Mouse (Mus musculus): ENCODE measurements at regions not wholly inside any gene's neighbourhood (a gene's known extent, or its start where the extent isn't known, plus 50 kb on each side); places are given as distances from the start of the nearest gene placed in this dataset.

DNA sequence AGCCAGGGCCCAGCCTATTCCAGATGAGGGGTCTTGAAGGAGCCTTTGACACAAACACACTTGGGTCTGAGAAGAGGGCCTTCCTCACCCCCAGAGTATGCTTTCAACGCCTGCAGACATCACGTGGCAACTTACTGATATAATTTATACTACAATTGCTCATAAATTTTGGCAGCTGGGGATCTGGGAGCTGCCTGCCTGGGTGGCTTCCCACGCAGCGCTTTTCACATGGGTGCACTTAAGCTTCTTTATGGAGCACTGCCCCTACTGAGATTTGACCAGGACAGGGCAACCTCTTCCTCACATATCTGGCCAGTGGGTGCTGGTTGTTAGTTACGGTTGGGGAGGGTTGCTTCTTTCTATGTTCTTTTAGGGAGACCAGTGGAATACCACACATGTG is 61.6 kb downstream of the Spesp1 start:
- DNase-seq (ENCODE audit: low spot score): no peak

DNA sequence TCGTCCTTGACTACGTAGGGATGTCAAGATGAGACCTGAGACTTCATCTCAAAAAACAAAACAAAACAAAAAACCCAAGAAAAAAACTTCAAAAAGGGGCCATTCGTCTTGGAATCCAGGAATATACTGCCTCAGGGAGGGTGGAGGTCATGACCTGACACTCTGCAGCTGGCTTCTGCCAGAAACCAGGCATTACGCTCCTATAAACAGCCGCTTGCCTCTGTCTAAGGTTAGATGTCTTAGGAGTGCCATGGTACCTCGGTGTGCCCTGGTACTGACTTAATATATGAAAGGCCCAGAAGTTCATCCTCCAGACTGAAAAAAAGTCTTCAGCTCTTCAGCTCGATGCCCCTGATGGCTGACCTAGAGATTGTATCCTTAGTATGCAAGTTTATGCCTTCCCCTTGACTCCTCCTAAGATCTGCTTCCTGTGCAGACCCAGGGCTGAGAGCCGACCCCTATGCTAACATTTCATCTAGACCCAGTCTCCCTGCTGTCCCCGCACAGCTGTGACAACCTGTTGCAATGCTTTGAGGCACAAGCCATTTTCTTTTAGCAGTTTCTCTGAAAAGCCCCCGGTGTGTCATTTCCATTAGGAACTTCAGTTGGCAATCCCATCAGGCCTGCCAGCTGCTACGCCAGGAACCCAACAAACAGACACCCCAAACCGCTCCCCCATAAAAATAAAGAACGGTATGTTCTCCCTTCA is 66.7 kb downstream of the Spesp1 start:
- DNase-seq (ENCODE audit: low spot score): no peak

DNA sequence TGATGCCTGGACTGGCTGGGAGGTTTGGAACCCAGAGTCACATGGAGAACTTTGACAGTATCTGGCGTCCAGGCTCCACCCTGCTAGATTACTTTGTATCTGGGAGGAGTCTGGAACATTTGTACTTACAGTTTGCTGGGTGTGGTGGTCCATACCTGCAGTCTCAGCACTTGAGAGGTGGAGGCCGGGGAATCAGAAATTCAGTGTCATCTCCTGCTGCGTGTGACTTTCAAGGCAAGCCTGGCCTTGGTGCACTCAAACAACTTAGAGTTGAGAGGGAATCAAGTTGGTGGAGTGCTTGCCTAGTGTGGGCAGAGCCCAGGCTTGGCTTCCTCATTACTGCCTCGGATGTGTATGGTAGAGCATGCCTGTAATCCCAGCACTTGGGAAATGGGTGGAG is 67.5 kb downstream of the Spesp1 start:
- no peak for DNase-seq (ENCODE audit: low spot score)

DNA sequence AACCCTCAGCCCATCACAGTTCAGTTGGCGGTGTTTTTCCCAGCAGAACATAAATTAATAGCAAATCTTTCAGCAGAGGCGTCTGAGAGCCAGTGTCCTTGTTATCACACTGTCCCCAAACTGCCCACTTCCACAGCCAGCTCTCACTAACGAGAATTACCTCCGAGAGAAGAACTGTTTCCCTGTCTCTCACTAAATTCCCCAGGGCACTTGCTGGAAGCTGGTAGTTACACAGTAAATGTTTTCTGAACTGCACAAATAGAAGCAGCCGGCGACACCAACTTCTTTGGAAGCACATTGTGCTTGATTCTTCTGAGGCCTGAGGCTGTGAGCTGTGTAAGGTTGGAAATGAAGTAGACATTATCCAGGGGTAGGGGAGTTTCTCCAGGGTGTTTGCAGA is 69.4 kb downstream of the Spesp1 start:
- DNase-seq (ENCODE audit: low spot score): no peak

DNA sequence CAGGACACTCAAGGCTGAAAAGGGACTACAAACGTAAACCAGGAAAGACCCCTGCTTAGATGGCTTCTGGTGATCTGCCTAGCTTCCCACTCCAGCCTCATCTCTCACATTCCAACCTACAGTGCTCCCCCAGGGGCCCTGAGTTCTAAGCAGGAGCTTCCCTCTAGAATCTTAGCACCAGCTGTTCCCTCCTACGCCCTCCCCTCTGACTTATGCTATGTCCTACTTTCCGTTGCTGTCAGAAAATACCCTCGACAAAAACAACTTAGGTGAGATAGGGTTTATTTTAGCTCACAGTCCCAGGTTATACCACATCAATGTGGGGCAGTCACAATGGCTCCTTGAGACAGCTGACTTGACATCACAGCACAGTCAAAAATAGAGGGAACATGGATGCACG is 71.2 kb downstream of the Spesp1 start:
- DNase-seq (ENCODE audit: low spot score): no peak

DNA sequence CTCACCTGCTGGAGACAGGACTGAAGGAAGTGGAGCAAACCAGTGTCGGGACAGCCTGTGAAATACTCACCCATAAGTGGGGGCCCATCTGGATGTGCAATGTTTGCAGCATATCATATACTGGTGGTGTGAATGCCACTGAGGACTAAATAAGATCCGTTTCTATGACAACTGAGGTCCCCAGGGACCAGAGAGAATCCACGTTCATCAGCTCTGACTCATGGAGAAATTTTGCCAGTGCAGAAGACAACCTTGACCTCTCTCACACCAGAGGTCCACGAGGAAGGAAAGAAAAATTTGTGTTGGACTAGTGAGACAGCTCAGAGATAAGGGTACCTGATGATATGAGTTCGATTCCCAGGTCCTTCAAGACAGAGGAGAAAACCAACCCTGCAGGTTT is 73.6 kb downstream of the Spesp1 start:
- no peak for DNase-seq (ENCODE audit: low spot score)

DNA sequence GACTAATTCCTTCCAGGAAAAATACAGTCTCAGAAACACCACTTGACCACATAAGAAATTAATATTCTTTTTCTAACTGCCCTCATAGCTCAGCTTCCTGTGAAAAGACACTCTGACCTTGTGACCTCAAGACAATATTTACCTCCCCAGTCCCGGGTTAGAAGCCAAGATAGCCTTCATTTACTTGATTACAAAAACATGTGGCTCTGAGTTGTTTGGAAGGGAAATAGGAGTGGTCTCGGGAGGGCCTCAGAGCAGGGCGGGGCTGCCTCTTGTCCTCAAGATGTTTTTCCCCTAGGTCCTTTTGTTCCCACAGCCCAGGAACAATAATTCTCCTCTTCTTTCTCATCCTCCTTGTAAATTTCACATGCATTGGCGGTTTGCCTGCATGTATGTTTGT is 76.7 kb downstream of the Spesp1 start:
- DNase-seq (ENCODE audit: low spot score): no peak

DNA sequence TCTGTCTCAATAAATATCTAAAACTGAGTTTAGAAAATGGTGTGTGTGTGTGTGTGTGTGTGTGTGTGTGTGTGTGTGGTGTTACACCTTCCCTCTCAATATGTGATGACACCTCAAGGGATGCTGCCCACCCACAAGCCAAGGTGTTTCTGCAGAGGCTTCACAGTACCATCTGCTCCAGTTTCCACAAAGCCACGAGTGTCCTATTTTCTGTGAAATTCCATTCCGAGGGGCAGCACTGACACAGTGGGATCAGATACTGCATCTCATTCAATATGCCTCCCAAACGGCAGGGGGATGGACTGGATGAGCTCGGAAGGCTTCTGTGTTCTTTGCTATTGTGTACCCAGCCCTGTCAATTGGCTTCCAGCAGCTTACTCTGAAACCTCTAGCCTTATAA is 78.5 kb downstream of the Spesp1 start:
- DNase-seq (ENCODE audit: low spot score): no peak

DNA sequence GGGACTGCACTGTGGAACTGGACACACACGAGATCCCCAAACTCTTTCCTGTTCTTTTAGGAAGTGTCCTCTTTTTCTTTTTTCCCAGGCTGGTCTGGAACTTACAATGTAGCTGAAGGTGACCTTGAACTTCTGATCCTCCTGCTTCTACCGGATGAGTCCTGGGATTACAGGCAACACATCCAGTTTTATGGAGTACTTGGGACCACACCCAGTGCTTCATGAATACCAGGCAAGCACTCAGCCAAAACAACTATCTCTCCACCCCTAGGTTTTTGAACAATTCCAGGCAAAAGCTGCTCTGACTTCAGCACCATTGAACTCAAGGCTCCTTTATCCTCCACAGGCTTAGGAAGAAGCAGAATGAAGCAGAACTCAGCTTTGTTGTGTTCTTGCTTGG is 79.7 kb downstream of the Spesp1 start:
- no peak for DNase-seq (ENCODE audit: low spot score)

DNA sequence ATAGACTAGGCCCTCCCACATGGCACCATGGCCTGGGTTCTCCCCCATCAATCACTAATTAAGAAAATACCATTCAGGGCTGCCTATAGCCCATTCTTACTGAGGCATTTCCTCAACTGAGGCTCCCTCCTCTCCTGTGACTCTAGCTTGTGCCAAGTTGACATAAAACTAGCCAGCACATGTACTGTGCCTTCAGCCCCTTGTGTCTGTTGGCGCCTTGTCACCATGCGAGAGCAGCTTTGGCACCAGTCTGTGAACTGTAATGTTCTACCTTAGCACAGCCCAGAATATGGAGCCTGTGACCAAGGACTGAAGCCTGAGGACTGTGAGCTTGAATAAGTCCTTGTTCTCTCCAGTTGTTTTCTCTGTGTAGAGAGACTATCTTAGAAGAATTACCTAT is 75.0 kb upstream of the Glce start:
- DNase-seq (ENCODE audit: low spot score): no peak

DNA sequence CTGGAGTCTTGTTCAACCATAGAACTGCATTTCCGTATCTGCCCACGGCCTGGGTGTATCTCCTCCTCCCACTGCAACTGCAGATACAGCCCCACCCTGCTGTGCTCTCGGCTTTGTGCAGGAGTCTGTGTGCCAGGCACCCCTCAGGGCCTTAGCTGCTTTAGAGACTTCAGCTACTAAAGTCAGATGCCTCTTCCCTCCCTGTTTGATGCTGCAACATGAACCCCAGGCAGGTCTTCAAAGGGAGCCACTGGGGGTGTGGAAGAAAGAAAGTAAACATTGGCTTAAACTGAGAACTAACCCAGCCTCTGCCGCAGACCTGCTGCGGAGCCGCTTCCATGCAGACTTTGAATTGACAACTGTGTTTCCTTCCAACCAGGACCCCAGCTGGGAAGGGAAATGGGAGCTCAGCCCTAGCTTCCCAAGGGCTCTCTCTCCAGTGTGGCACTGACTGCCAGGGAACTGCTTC is 70.0 kb upstream of the Glce start:
- no peak for DNase-seq (ENCODE audit: low spot score)

DNA sequence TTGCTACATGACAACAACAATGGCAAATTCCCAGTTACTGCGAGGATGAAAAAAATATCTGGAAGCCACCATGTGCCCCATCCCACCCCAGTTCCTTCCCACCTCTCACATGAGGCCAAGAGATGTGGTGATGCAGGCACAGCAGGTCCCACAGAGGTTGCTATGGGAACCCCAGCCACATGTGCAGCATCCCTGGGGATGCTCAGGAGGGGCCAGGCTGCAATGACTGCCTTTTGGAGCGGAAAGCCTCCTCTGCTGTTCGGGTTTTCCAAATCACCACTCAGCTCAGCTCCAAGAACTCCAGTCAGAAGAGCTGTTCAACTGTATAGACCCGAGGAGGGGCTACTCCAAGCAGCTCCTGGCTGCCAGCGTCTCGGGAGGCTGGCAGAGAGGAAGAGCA is 68.0 kb upstream of the Glce start:
- peak; percentile 63 for DNase-seq (ENCODE audit: low spot score)

DNA sequence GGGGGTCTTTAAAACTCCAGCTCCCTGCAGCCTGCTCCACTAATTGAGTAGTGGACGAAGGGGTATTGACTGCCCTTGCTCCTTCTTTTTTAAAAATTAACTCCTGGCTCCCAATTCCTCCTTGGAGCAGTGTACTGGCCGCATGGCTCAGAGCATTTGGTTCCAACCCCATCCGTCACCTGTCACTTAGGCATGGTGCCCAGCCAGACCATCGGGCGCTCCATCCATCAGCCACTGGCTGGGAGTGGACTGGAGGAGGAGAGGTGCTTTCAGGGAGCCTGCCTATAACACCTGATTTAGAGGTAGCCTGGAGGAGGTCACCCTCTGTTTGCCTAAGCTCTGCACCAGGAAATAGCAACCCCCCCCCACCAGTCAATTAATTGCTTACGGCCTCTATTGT is 66.4 kb upstream of the Glce start:
- DNase-seq (ENCODE audit: low spot score): no peak

DNA sequence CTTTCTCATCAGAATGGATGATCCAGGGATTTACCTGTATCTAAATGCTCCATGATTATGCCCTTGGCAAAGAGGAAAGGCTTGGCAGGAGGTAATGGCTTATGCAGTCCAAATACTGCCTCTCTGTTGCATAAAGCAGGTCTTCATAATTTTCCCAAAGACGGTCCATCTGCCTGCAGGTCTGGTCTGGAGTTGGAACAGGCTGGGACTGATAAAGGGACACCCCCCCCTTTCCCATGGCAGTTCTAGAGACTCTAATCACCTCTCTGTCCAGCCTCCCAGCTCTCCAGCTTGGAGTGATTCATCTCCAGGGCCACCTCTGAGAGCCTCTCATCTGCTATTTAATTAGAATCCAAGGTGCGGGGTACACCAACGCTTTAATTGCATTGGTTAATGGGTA is 65.9 kb upstream of the Glce start:
- no peak for DNase-seq (ENCODE audit: low spot score)

DNA sequence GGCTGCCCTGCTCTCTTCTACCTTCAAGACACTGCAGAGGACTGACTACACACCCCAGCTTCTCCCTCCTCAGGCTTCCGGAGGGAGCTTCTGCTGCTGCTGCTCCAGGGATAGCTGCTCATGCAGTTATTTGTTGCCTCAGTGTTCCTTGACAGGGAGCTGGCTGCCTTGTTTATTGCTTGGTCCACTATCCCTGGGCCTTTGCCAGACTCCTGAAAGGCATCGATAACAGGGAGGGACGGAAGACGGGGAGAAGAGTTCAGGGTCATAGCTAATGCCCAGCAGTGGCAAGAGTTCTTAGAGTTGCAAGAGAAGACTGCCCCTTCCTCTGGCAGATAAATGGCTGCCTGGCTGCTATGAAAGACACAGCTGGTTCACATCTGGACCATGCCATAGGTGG is 64.4 kb upstream of the Glce start:
- DNase-seq (ENCODE audit: low spot score): no peak

DNA sequence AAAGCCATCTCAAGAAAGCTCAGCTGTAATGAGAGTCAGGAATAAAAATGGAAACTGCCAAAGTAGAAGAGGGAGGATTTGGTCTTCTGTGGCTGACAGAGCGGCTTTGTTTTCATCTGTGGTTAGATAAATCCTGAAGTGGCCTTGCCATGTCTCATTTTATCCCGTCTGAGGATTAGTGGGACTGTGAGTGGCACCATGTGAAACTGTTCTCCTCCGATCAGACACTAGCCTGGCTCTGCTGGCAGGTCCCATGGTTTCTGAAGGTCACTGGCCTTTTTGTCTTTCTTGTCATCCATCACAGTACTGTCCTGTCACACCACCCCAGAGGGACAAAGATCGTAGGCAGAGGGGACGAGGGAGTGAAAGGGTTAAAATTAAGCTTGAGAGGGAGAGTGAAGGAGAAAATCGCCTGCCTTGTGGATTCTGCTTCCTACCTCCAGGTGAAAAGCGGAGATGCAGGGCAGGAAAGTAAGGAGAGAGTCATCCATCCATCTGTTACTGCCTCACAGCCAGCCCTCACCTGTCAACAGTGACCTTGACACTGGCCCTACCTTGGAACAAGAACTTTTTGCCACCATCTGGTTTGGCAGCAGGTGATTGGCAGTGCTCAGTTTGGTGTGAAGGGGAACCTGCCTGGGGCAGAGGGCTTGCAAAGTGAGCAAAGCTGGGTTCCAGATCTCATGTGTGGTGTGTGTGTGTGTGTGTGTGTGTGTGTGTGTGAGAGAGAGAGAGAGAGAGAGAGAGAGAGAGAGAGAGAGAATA is 63.2 kb upstream of the Glce start:
- DNase-seq (ENCODE audit: low spot score): no peak

DNA sequence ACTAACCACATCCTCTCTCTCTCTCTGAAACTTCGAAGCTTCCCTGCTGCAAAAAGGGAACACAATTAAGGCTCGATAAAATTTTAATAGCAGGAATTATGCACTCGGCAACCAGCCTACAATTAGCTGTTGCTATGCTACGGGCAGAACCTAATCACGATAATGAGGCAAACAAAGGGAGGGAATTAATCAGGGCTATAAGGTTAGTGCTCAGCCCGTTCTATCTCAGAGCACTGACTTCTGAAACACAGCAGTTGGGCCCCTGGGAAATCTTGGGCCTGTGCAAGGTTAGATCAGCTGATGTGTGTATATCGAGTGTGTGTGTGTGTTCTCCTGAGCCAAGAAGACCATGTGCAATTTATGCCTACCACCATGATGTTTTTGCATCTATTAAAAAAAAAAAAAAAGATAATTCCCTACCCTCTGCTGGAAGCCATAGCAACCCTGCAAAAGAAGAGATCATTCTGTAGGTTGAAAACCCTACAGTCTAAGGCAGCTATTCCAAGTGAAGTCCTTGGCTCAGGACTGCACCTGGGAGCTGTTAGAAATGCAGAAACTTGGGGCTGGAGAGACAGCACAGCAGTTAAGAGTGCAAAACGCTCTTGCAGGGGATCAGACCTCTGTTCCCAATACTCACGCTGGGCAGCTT is 58.9 kb upstream of the Glce start:
- DNase-seq (ENCODE audit: low spot score): peak; percentile 73

DNA sequence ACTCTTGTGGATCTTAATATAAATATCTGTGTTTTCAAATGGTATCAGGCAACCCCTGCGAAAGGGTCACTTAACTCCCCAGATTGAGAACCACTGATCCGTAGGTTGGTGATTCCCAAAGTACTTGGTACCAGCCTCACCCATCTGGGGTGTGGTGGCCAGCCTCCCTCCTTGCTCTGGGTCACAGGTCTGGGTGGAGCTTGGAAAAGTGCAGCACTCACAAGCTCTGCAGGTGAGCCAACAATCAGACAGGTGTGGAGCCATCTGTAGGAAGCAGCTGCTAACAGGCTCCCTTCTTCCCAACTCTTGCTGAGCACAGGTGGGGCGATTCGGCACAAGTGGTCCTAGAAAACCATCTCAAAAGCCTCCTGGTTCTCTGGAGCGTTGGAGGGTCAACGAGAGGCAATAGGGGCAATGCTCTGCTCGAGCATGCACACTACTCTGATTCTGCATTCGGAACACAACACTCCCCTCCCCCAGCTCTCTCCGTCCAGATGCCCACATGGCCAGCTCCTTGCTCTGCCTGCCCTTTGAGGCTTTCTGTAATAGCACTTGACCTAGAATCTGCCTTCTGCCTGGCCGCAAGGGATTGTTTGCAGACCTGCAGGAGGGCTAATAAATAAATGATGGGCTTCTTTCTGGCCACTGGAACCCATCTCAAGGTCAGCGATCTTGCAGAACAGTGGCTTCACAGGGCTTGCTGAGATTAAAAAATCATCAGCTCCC is 58.2 kb upstream of the Glce start:
- DNase-seq (ENCODE audit: low spot score): peak; percentile 78

DNA sequence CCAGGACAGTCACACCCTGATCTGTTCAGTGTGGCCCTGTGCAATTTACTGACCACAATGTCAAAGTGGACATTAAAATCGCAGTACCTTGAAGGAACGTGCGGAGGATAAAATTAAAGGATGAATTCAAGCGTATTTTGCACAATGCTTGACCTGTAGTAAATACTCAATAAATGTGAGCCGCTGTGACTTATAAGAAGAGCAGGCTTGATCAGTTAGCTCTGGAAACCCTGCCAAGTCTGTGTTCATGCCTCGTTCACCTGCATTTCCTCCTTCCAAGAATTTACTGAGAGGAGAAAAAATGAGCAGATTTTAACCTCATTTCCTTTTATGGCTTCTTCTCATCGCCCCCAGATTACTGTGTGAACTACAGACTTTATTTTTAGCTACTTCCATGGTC is 52.2 kb upstream of the Glce start:
- DNase-seq (ENCODE audit: low spot score): no peak
